Mouse (Mus musculus) layer of hippocampus, postnatal 25 days (tissue): ENCODE results near the gene Ldb2. TPM values are rescaled to one million over a fixed set of nuclear protein-coding genes. Genes with fewer than 3 reads are reported as not detected.

Experiments
- DNase-seq, 2 experiments: peaks; one replicate each; pipeline ENCODE4 v3.0.0; 2022; ENCODE audit warnings: mixed read lengths in 2 of 2, low spot score in 1 of 2; ENCODE audit errors: extremely low spot score in 1 of 2
- total RNA-seq, 2 experiments: library from RNA; stranded (reverse); gene quantifications; 2 replicates each; pipeline ENCODE4 v1.2.3; 2021

The Ldb2 gene
- total RNA-seq, 2 experiments from 2014 or later = 37.6 to 46.3 TPM

- DNase-seq = no peak
Measured at GRCm38 (mm10) chr5:44654403-44654802, 145.1 kb downstream of the Ldb2 start.

DNA sequence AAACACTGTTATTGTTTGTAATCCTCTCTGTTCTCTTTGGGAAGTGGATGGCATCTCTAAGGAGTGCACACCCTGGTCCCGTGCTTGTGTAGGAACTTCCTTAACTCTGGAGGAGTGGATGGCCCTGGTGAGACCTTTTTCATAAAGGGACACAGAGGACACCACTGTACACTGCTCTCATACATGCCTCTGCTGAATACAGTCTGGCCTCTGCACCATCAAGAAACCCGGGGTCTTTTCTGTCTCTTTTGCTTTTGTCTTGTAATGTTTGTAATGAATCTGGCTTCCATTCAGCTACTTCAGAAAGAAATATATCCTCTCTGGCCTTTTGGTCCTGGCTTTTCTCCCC lies 152.7 kb downstream of the Ldb2 start:
- no peak for DNase-seq

DNA sequence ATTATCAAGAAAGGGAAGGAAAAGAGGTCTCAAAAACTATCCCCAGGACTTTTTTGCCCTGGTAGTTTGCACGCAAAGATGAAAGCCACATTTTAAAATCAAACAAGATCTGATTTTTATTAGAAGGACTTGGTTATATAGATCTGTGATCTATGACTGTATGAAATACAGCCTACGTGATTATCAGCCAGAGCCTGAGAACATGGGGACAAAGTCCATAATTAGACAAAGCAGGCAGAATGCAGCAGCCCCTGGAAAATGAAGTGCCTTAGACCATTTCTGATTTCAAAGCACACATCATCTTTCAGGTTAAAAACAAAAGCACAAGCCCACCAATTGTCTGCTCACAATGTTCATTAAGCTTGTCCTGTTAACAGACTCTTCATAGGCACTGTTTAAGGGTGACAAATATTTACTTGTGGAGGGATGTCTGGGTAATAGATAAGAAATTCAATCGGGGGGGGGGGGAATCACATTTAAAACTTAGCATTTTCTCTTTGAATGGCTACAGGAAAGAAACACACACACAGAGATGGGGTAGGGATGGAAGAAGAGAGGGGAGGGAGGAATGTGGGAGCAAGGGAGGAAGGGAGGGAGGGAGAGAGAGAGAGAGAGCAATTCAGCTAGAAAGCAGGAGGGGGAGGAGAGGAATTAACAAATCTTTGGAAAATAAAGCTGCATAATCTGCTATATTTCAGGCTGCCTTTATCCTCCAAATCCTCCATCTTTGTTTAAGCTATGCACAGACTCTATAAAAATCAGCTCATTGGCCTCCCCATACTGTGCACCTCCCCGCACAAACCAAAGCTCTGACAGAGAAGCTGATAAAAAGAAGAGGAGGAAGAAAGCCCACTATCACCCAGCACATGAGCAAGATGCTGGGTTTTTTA lies 153.3 kb downstream of the Ldb2 start:
- no peak for DNase-seq

DNA sequence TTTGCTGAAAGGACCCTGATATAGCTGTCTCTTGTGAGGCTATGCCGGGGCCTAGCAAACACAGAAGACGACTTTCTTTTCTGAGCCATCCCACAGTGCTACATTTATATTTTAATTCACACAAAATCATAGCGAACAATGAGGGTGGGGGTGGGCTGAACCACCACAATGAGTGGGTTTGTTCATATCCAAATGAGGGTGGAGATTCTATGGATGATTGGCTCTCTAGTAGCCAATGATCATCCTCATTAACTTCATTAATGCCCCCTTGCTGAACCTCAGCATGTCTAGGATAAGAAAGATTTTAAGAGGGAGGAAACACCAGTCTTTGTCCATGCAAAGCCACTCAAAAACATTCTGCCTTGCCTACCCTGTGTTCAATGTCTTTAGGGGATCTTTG lies 156.4 kb downstream of the Ldb2 start:
- no peak for DNase-seq

GRCm38 (mm10) chr5:44641060-44641459 lies 158.4 kb downstream of the Ldb2 start:
- DNase-seq = no peak

DNA sequence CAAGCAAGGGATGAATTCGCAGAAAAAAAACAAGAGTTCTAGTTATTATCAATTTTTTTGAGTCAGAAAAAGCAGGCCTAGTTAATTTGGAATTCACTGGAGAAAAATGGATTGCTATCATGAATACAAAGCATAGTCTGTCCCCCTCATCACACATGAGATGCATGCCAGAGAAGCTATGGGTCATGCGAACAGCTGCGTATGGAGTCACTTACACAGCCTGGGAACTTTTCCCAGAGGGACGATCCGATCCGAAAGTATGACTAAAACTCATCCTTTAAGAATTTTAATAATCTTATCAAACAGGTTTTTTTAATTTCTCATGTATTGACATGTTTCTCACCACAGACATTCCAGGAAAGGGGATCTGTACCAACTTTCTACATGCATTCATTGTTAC lies 163.9 kb downstream of the Ldb2 start:
- DNase-seq = no peak

GRCm38 (mm10) chr5:44629034-44629625 lies 170.3 kb downstream of the Ldb2 start:
- DNase-seq = no peak

GRCm38 (mm10) chr5:44627487-44627886 lies 172.0 kb downstream of the Ldb2 start:
- no peak for DNase-seq

DNA sequence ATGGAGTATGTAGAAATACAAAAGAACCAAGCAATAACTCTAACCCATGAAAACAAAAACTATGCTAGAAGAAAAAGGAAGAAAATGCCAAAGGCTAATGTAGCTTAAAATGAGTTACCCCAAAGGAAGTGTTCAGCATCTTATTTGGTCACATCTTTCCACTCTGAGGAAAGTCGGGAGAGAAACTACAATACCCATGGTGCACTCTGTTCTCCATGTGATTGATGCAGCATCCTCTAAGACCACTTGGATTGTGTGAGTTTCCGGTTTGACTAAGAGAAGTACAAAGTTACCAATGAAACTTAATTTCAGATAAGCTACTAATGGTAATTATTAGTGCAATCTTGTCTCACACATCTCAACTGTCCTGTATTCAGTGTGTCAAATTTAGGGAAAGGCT lies 172.6 kb downstream of the Ldb2 start:
- DNase-seq = no peak

GRCm38 (mm10) chr5:44626114-44626513 lies 173.4 kb downstream of the Ldb2 start:
- no peak for DNase-seq

- DNase-seq = no peak
Measured at GRCm38 (mm10) chr5:44615677-44616076, 183.8 kb downstream of the Ldb2 start.

- no peak for DNase-seq
Measured at GRCm38 (mm10) chr5:44608901-44609300, 190.6 kb downstream of the Ldb2 start.

DNA sequence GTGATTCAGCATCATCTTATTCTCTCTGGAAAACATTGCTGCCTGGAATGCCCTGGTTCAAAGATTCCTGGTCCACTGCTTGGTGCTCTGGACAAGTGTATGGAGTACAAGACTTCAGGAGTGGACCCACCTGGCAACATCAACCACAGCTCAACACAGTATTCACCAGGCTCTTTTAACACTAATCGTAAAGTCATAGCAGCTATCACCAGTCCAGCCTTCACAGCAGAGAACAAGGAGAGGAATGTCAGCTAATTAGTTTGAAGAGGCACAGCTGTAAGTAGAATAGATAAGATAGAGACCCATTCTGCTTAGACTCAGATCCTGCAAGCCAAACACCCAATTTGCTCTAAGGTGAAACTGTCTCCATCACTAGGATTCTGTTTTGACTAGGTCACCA lies 198.1 kb downstream of the Ldb2 start:
- DNase-seq = no peak

DNA sequence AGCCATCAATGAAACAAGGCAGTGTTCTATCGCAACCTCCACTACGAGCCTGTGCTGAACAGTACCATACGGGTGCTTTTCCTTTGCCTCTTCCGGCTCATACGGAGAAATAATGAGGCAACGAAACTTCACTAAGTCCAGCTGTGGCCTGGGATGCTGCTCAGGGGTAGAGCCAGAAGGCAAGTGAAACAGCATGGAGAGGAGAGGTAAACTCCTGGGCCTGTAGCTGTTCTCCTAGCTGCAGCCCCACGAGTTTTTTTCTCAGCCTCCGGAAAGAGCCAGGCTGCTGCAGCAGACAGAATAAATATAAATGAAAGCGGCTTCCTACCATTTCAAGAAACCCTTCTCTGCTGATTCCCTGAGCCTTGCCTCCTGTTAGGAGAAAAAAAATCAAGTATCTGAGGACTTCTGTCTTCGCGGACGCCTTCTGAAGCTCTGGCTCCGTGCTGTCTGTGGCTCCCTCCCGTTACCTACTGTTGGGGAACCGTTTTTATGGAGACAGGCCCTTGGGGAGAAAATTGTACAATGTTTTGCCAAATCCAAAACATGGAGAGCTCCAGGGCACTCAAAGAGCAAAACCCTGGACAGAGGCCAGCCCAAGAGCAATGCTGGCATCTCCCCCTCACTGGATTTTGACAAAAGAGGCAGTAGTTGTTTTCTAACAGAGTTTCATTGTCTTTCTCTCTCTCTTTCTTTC lies 205.8 kb downstream of the Ldb2 start:
- DNase-seq = peak; percentile 20 to 27

- no peak for DNase-seq
Measured at GRCm38 (mm10) chr5:44590750-44591149, 208.7 kb downstream of the Ldb2 start.

DNA sequence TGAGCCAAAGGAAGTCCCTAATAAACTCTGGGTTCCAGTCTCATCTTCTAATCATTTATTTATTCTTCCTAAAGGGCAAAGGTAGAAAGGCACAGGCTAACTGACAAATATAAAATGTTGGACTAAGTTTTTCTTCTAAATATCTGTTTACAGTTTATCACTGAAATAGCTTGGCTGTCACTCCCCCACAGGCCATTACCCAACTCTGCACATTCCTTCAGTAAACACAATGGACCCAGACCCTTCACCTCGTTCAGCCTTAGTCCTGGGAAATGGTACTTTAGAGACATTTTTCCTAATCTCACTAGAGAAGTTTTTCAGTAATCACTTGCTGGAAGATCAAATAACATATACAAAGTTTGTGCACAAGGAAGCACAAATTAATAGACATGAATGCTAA lies 210.2 kb downstream of the Ldb2 start:
- no peak for DNase-seq

- DNase-seq = no peak
Measured at GRCm38 (mm10) chr5:44586571-44586970, 212.9 kb downstream of the Ldb2 start.

GRCm38 (mm10) chr5:44579899-44580459 lies 219.5 kb downstream of the Ldb2 start:
- DNase-seq = peak in 1 of 2 experiments; percentile 27

- DNase-seq = no peak
Measured at GRCm38 (mm10) chr5:44576682-44577349, 222.7 kb downstream of the Ldb2 start.

DNA sequence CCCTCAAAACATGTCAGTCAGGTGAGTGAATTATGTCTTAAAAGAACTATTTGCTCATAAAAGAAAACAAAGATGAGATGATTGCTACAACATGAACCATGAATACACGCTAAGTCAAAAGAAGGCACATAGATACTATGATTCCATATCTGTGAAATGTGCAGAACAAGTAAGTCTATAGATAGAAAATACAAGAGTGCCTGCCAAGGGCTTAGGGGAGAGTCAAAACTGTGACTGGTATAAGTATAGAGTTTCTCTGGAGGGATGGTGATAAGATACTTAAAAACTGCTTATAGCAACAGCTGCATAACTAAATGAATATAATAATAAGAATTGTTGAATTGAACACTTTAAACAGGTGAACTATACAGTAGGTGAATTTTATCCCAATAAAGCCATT lies 224.8 kb downstream of the Ldb2 start:
- no peak for DNase-seq
